Mouse (Mus musculus): ENCODE results near the gene Olfr198. TPM values are rescaled to one million over a fixed set of nuclear protein-coding genes. Genes with fewer than 3 reads are reported as not detected.

Gene Olfr198
- polyA plus RNA-seq (2014; fragmentation: Illumina TruSeq; extraction: RNeasy Lipid Tissue Mini Kit (QIAGEN cat#74804); ENCODE audit: insufficient read depth, low read depth, low replicate concordance): not detected

DNA sequence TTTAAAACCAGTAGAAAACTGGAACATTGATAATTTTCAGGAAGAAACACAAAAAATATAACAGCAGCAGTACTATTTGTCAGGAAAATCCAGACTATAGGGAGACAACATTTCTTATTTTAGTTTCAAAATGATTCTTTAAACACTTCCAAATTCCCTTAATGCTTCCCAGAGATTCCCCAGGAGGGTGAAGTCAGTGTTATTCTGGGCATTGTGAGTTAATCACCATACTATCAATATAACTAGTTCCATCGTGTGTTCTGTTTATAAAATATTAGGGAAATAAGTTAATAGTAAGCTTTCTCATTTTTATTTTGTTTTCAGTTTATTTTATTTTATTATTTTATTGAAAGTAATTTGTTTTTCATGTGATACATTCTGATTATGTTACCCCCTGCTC is at the start of gene Olfr198:
Gene Olfr198 (minus strand): TSS at position 101 of the 400 bp plus-strand sequence.

DNA sequence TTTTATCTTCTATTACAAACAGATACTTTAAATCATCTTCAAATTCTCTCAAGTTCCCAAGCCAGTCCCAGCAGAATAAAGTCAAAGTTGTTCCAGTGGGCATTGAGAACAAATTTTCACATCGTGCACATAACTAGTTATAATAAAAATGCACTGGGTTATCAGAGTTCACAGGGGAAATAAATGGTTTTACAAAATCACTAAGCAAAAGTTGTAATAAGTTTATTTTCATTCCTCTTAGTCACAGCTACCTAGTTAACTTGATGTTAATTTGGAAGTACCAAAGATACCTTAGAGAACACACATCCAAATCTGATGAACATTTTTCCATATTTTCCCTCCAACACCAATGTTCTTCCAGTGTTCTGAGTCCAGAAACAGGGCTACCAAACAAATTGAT is 16.3 kb upstream of the Olfr198 start, which contains the start of gene Olfr199:
Gene Olfr199 (minus strand): TSS at position 101 of the 400 bp plus-strand sequence.

DNA sequence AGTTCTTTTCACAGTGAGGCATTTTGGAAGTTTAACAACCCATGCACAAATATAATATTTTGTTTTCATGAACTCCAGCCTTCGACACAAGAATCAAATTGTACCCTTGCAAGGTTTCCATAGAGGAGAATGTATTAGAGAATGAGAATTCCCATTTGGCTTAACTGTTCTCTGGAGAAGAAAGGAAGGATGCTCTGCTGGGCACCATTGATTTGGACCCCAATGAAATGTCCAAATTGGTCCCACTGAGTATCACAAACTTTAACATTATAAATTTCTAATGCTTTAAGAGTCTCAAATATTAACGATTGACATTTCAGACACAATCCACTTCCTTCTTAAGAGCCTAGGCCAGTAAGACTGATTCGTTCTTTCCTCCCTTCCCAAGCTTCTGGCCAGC is 33.0 kb downstream of the Olfr198 start, which contains the start of gene Olfr196:
Gene Olfr196 (minus strand): TSS at position 101 of the 400 bp plus-strand sequence.

Other genes with a start within 250 kb of the Olfr198 start
- not detected for gene Olfr183, start 208.2 kb downstream of the Olfr198 start, polyA plus RNA-seq (2014; fragmentation: Illumina TruSeq; extraction: RNeasy Lipid Tissue Mini Kit (QIAGEN cat#74804); ENCODE audit: insufficient read depth, low read depth, low replicate concordance)
- not detected for gene Olfr186, start 173.2 kb downstream of the Olfr198 start, polyA plus RNA-seq (2014; fragmentation: Illumina TruSeq; extraction: RNeasy Lipid Tissue Mini Kit (QIAGEN cat#74804); ENCODE audit: insufficient read depth, low read depth, low replicate concordance)
- not detected for gene Olfr187, start 163.8 kb downstream of the Olfr198 start, polyA plus RNA-seq (2014; fragmentation: Illumina TruSeq; extraction: RNeasy Lipid Tissue Mini Kit (QIAGEN cat#74804); ENCODE audit: insufficient read depth, low read depth, low replicate concordance)
- not detected for gene Olfr190, start 125.5 kb downstream of the Olfr198 start, polyA plus RNA-seq (2014; fragmentation: Illumina TruSeq; extraction: RNeasy Lipid Tissue Mini Kit (QIAGEN cat#74804); ENCODE audit: insufficient read depth, low read depth, low replicate concordance)
- gene Olfr191, start 113.7 kb downstream of the Olfr198 start, polyA plus RNA-seq (2014; fragmentation: Illumina TruSeq; extraction: RNeasy Lipid Tissue Mini Kit (QIAGEN cat#74804); ENCODE audit: insufficient read depth, low read depth, low replicate concordance): not detected
- gene Olfr193, start 91.7 kb downstream of the Olfr198 start, polyA plus RNA-seq (2014; fragmentation: Illumina TruSeq; extraction: RNeasy Lipid Tissue Mini Kit (QIAGEN cat#74804); ENCODE audit: insufficient read depth, low read depth, low replicate concordance): not detected
- not detected for gene Olfr194, start 82.5 kb downstream of the Olfr198 start, polyA plus RNA-seq (2014; fragmentation: Illumina TruSeq; extraction: RNeasy Lipid Tissue Mini Kit (QIAGEN cat#74804); ENCODE audit: insufficient read depth, low read depth, low replicate concordance)
- not detected for gene Olfr195, start 56.5 kb downstream of the Olfr198 start, polyA plus RNA-seq (2014; fragmentation: Illumina TruSeq; extraction: RNeasy Lipid Tissue Mini Kit (QIAGEN cat#74804); ENCODE audit: insufficient read depth, low read depth, low replicate concordance)
- not detected for gene Olfr196, start 33.1 kb downstream of the Olfr198 start, polyA plus RNA-seq (2014; fragmentation: Illumina TruSeq; extraction: RNeasy Lipid Tissue Mini Kit (QIAGEN cat#74804); ENCODE audit: insufficient read depth, low read depth, low replicate concordance)
- not detected for gene Olfr199, start 16.2 kb upstream of the Olfr198 start, polyA plus RNA-seq (2014; fragmentation: Illumina TruSeq; extraction: RNeasy Lipid Tissue Mini Kit (QIAGEN cat#74804); ENCODE audit: insufficient read depth, low read depth, low replicate concordance)
- gene Olfr201, start 69.1 kb upstream of the Olfr198 start, polyA plus RNA-seq (2014; fragmentation: Illumina TruSeq; extraction: RNeasy Lipid Tissue Mini Kit (QIAGEN cat#74804); ENCODE audit: insufficient read depth, low read depth, low replicate concordance): not detected
- not detected for gene Olfr202, start 83.3 kb upstream of the Olfr198 start, polyA plus RNA-seq (2014; fragmentation: Illumina TruSeq; extraction: RNeasy Lipid Tissue Mini Kit (QIAGEN cat#74804); ENCODE audit: insufficient read depth, low read depth, low replicate concordance)
- gene Olfr203, start 95.3 kb upstream of the Olfr198 start, polyA plus RNA-seq (2014; fragmentation: Illumina TruSeq; extraction: RNeasy Lipid Tissue Mini Kit (QIAGEN cat#74804); ENCODE audit: insufficient read depth, low read depth, low replicate concordance): not detected
- not detected for gene Olfr204, start 114.7 kb upstream of the Olfr198 start, polyA plus RNA-seq (2014; fragmentation: Illumina TruSeq; extraction: RNeasy Lipid Tissue Mini Kit (QIAGEN cat#74804); ENCODE audit: insufficient read depth, low read depth, low replicate concordance)
- not detected for gene Olfr205, start 127.6 kb upstream of the Olfr198 start, polyA plus RNA-seq (2014; fragmentation: Illumina TruSeq; extraction: RNeasy Lipid Tissue Mini Kit (QIAGEN cat#74804); ENCODE audit: insufficient read depth, low read depth, low replicate concordance)
- gene Olfr206, start 145.7 kb upstream of the Olfr198 start, polyA plus RNA-seq (2014; fragmentation: Illumina TruSeq; extraction: RNeasy Lipid Tissue Mini Kit (QIAGEN cat#74804); ENCODE audit: insufficient read depth, low read depth, low replicate concordance): not detected
- gene Olfr209, start 160.5 kb upstream of the Olfr198 start, polyA plus RNA-seq (2014; fragmentation: Illumina TruSeq; extraction: RNeasy Lipid Tissue Mini Kit (QIAGEN cat#74804); ENCODE audit: insufficient read depth, low read depth, low replicate concordance): not detected
- gene Gabrr3, start 203.8 kb upstream of the Olfr198 start, polyA plus RNA-seq (2014; fragmentation: Illumina TruSeq; extraction: RNeasy Lipid Tissue Mini Kit (QIAGEN cat#74804); ENCODE audit: insufficient read depth, low read depth, low replicate concordance): not detected